Mouse (Mus musculus) midbrain, embryonic 12.5 days (tissue): ENCODE results near the gene Gcm2. TPM values are rescaled to one million over a fixed set of nuclear protein-coding genes. Genes with fewer than 3 reads are reported as not detected.

Experiments used
- ATAC-seq: fragments of 200-750 bp; cut with Nextera tagmentation; 2 replicates; pipeline ENCODE4 v1.8.0; 2017; ENCODE audit warnings: low read depth, moderate TSS enrichment, moderate library complexity; ENCODE audit not compliant: low FRiP score
- H3K27ac ChIP-seq: fragments of 300-500 bp; sonication (generic); replicated peaks from 2 replicates; pipeline ENCODE4 v1.5.1; 2016; ENCODE audit warnings: mild to moderate bottlenecking
- H3K27me3 ChIP-seq: fragments of 300-500 bp; sonication (generic); 2 replicates; pipeline ENCODE4 v1.6.1; 2016; ENCODE audit warnings: mild to moderate bottlenecking
- H3K36me3 ChIP-seq: fragments of 300-500 bp; sonication (generic); 2 replicates; pipeline ENCODE4 v1.6.1; 2016
- H3K4me1 ChIP-seq: fragments of 300-500 bp; sonication (generic); 2 replicates; pipeline ENCODE4 v1.6.1; 2016
- H3K4me2 ChIP-seq: fragments of 300-500 bp; sonication (generic); replicated peaks from 2 replicates; pipeline ENCODE4 v1.6.1; 2016; ENCODE audit warnings: mild to moderate bottlenecking, moderate library complexity
- H3K4me3 ChIP-seq: fragments of 300-500 bp; sonication (generic); 2 replicates; pipeline ENCODE4 v1.5.1; 2016; ENCODE audit warnings: mild to moderate bottlenecking
- H3K9ac ChIP-seq: fragments of 300-500 bp; sonication (generic); replicated peaks from 2 replicates; pipeline ENCODE4 v1.6.1; 2016; ENCODE audit warnings: mild to moderate bottlenecking, moderate library complexity
- H3K9me3 ChIP-seq: fragments of 300-500 bp; sonication (generic); 2 replicates; pipeline ENCODE4 v1.6.1; 2016; ENCODE audit warnings: mild to moderate bottlenecking
- WGBS: fragments of 180-500 bp; shearing (Covaris S2); methylation state at CpG from one replicate; pipeline ENCODE4 v1.1.7; 2016; 5-methylcytosine and 5-hydroxymethylcytosine counted together
- polyA plus RNA-seq: library from polyadenylated mRNA; unstranded; fragments of >200 nt; fragmentation: Nextera tagmentation; extraction: Ambion mirVana; gene quantifications from 2 replicates; pipeline ENCODE4 v1.2.1, GENCODE M21; 2016

Gcm2 gene
- polyA plus RNA-seq: not detected in 2 replicates

DNA sequence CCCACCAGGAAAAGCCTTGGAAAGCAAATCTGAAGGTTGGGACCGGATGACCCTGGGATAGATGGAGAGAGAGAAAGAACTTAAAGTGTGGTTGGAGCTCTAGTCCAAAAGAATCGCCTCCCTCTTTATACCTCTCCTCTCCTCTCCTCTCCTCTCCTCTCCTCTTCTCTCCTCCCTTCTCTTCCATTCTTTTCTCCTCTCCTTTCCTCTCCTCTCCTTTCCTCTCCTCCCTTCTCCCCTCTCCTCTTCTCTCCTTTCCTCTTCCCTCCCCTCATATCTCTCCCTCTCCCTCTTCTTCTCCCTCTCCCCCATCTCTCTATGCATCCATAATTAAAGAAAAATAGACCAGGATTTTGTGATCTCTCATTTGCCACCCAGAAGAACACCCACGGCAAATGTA lies at the start of gene Gcm2:
TSS of gene Gcm2 (minus strand) at position 101 of the 400 bp plus-strand sequence.
- H3K27ac ChIP-seq: no peak within 1 kb of the TSS
- peaks cover 22% of the 10 kb centered on the region for H3K27me3 ChIP-seq
- no peak for ATAC-seq
- H3K36me3 ChIP-seq: no peaks in the 10 kb centered on the region
- WGBS: 88% methylated on average over 2 of the region's 3 CpGs
- no peak within 1 kb of the TSS for H3K9ac ChIP-seq
- no peak within 1 kb of the TSS for H3K4me2 ChIP-seq
- H3K4me3 ChIP-seq: no peak within 1 kb of the TSS
- H3K9me3 ChIP-seq: no peaks in the 10 kb centered on the region
- H3K4me1 ChIP-seq: no peaks in the 10 kb centered on the region

DNA sequence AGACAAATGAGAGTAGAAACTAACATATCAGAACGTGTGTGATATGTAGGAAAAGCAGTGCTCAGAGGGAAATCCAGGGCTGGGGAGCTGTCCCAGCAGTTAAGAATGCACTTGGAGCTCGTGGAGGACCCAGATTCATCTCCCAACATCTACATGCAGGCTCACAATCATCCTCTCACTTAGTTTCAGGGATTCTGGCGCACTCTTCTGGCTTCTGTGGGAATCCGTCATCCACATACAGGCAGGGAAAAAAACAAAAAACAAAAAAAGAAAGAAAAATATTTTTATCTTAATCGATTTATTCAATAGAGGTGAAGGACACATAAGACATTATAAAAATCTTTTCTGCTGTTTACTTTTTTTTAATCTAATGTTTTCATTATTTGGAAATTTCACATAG lies 47.6 kb upstream of the Gcm2 start:
- WGBS: 70% methylated on average over 5 of the region's 5 CpGs
- no peak overlapping the region for H3K27ac ChIP-seq
- no peaks in the 10 kb centered on the region for H3K4me1 ChIP-seq
- H3K27me3 ChIP-seq: no peaks in the 10 kb centered on the region
- no peaks in the 10 kb centered on the region for H3K36me3 ChIP-seq
- no peaks in the 10 kb centered on the region for H3K9me3 ChIP-seq
- H3K4me2 ChIP-seq: no peak overlapping the region
- no peak for ATAC-seq
- H3K9ac ChIP-seq: no peak overlapping the region
- H3K4me3 ChIP-seq: no peak overlapping the region

DNA sequence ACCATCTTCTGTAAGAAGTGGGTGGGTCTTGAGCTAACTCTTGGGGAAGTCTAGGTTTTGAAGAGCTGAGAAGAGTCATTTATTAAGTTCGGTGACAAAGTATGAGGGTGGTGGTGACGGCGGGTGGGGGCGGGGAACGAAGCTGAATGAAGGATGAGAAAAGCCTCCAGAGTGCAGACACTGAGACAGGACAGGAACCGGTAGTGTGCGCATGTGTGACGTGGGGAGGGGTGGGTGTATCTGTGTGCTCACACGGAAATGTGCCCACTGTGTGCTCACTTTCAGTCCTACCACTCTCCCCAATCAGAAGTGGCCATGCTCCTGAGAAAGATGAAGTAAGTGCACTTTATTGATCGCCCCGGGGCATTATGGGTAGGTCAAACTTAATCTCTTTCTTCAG lies 42.3 kb upstream of the Gcm2 start:
- no peak overlapping the region for H3K9ac ChIP-seq
- no peaks in the 10 kb centered on the region for H3K27me3 ChIP-seq
- no peaks in the 10 kb centered on the region for H3K9me3 ChIP-seq
- H3K4me1 ChIP-seq: no peaks in the 10 kb centered on the region
- ATAC-seq: no peak
- H3K36me3 ChIP-seq: no peaks in the 10 kb centered on the region
- WGBS: 87% methylated on average over 11 of the region's 11 CpGs
- H3K4me3 ChIP-seq: no peak overlapping the region
- H3K27ac ChIP-seq: no peak overlapping the region
- no peak overlapping the region for H3K4me2 ChIP-seq

DNA sequence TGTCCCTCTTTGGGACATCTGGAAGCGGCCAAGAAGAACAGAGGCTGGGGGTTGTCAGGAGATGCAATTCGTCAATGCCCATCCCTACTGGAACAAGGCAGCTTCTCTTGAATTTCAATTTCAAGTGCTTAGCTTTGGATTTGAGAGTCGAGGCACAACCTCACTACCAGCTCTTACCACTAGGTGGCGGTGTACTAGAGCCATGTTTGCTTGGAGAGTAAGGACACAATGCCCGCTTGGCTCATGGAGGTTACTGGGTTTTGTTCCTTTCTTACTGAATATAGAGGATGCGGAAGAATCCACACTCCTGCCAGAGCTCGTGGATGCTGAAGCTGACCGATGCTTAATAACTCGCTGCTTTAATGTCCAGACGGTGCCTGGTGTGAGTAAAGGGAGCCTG lies 35.4 kb upstream of the Gcm2 start:
- no peak overlapping the region for H3K9ac ChIP-seq
- no peak overlapping the region for H3K27ac ChIP-seq
- no peaks in the 10 kb centered on the region for H3K27me3 ChIP-seq
- ATAC-seq: no peak
- no peaks in the 10 kb centered on the region for H3K9me3 ChIP-seq
- H3K4me1 ChIP-seq: no peaks in the 10 kb centered on the region
- H3K4me3 ChIP-seq: no peak overlapping the region
- WGBS: 81% methylated on average over 10 of the region's 10 CpGs
- no peak overlapping the region for H3K4me2 ChIP-seq
- H3K36me3 ChIP-seq: no peaks in the 10 kb centered on the region

DNA sequence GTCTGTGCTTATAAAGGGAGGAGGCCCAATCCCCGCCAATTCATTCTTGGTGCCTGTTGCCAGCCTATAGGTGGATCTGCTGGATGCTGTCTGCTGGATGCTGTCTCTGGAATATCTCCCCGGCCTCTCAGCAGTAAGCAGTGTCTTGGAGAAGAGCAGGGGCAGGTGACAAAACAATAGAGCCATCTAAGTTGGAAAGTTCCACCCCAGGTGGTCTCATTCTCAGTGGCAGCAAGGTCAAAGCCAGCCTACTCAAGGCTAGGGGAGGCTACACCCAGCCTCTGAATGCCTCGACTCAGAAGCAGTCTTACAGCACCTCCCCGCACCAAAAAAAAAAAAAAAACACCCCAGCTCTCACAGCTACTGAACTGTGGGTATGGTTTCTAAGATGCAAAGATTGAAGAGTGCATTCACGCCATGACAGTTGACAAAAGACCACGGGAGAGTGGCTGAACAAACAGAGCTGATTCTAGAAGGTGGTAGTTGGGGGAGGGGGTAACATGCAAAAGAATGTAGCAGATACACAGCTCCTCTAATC lies 34.7 kb upstream of the Gcm2 start:
- Histone ChIP-seq H3K4me1 (no peaks in the 10 kb centered on the region), H3K27me3 (no peaks in the 10 kb centered on the region), H3K27ac (no peak overlapping the region), H3K9ac (no peak overlapping the region), H3K4me2 (no peak overlapping the region), H3K4me3 (no peak overlapping the region), H3K36me3 (no peaks in the 10 kb centered on the region), H3K9me3 (no peaks in the 10 kb centered on the region)
- no peak for ATAC-seq
- 72% methylated on average over 6 of the region's 6 CpGs for WGBS

DNA sequence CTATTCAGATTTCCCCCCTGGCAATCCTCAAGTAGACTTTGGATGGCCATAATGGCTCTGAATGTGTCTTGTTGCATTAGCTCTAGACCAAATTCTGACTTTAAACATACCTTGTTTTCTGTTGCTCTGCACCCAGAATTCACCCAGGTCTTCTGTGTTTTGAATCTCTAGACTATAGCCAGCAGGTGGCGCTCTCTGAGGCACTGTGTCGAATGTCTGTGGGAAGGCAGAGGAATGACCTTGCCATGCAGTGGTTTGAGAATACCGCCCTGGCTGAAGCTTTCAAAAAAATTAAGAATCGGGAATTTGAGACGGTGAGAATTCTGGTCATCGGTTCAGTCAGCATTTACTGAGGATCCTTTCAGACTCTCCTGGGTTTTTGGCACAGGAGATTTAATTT lies 24.1 kb upstream of the Gcm2 start:
- no peaks in the 10 kb centered on the region for H3K9me3 ChIP-seq
- H3K27ac ChIP-seq: no peak overlapping the region
- no peak overlapping the region for H3K9ac ChIP-seq
- no peaks in the 10 kb centered on the region for H3K4me1 ChIP-seq
- no peaks in the 10 kb centered on the region for H3K27me3 ChIP-seq
- H3K4me3 ChIP-seq: no peak overlapping the region
- no peak for ATAC-seq
- WGBS: 8% methylated on average over 6 of the region's 6 CpGs
- no peaks in the 10 kb centered on the region for H3K36me3 ChIP-seq
- H3K4me2 ChIP-seq: no peak overlapping the region

DNA sequence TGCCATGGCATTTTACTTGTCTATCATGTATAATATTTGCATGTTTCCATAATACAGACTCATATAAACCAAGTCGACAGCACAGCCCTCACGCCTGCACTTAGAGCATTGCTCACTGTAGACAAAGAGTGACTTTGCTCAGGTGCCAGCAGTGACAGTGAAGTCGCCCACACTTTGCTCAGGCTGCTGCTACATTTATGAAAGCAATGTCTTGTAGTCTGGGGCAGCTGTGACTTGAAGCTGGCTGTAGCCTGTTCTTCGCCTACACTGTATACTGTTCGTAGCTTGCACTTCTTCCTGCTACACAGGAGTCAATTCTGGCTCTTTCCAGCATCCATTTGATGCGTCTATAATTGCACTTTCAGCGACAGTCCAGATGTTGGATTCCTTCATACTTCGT lies 18.2 kb upstream of the Gcm2 start:
- Histone ChIP-seq H3K27me3 (no peaks in the 10 kb centered on the region), H3K36me3 (no peaks in the 10 kb centered on the region), H3K4me2 (no peak overlapping the region), H3K9ac (no peak overlapping the region), H3K4me3 (no peak overlapping the region), H3K27ac (no peak overlapping the region), H3K9me3 (no peaks in the 10 kb centered on the region), H3K4me1 (no peaks in the 10 kb centered on the region)
- ATAC-seq: no peak
- 92% methylated on average over 8 of the region's 8 CpGs for WGBS

DNA sequence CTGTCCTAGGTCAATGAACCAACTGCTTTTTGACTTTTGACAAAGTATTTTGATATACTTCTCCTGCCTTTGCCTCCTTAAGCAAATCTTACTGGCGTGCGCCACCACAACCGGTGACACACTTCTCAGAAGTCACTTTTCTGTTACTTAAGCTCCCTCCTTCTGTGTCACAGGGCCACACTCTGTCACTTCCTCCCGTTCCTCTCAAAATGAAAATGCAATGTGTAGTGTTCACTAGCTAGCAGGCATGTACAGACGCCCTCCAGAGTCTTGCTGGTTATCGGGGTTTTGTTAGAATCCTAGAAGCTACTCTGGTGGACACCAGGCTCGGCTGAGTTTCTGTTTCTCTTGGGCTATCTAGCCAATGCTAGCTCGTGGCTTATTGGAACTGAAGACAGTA lies 17.5 kb upstream of the Gcm2 start:
- H3K9ac ChIP-seq: no peak overlapping the region
- H3K4me2 ChIP-seq: no peak overlapping the region
- H3K9me3 ChIP-seq: no peaks in the 10 kb centered on the region
- no peaks in the 10 kb centered on the region for H3K36me3 ChIP-seq
- H3K4me3 ChIP-seq: no peak overlapping the region
- H3K27me3 ChIP-seq: no peaks in the 10 kb centered on the region
- 83% methylated on average over 8 of the region's 8 CpGs for WGBS
- ATAC-seq: no peak
- no peaks in the 10 kb centered on the region for H3K4me1 ChIP-seq
- no peak overlapping the region for H3K27ac ChIP-seq

DNA sequence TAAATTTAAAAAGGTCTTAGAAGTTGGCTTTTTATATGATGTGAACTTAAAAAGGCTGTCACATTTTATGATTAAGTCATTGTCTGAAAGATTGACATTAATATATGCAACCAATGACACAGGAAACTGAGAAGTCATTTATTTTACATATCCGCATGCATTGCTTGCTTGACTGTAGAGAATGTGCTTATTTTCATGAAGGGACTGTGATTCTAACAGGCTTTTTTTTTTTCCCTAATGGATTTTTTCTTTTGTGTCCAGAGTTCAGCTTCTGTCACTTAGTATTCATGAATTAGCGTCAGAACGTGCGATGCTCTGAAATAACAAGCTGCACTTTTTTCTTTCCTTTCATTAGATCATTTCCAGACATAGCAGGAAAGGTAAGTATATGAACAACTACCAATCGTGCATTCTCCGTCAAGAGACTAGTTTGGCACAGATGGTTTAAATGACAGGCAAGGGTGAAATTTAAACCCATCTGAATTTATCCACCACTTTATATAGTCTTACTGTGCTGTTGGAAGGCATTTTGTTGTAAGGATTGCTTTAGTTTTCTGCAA lies 12.9 kb upstream of the Gcm2 start:
- H3K27ac ChIP-seq: no peak overlapping the region
- H3K4me1 ChIP-seq: no peaks in the 10 kb centered on the region
- H3K9me3 ChIP-seq: no peaks in the 10 kb centered on the region
- H3K4me3 ChIP-seq: no peak overlapping the region
- 78% methylated on average over 6 of the region's 6 CpGs for WGBS
- no peak overlapping the region for H3K9ac ChIP-seq
- H3K36me3 ChIP-seq: no peaks in the 10 kb centered on the region
- H3K27me3 ChIP-seq: no peaks in the 10 kb centered on the region
- no peak for ATAC-seq
- no peak overlapping the region for H3K4me2 ChIP-seq

DNA sequence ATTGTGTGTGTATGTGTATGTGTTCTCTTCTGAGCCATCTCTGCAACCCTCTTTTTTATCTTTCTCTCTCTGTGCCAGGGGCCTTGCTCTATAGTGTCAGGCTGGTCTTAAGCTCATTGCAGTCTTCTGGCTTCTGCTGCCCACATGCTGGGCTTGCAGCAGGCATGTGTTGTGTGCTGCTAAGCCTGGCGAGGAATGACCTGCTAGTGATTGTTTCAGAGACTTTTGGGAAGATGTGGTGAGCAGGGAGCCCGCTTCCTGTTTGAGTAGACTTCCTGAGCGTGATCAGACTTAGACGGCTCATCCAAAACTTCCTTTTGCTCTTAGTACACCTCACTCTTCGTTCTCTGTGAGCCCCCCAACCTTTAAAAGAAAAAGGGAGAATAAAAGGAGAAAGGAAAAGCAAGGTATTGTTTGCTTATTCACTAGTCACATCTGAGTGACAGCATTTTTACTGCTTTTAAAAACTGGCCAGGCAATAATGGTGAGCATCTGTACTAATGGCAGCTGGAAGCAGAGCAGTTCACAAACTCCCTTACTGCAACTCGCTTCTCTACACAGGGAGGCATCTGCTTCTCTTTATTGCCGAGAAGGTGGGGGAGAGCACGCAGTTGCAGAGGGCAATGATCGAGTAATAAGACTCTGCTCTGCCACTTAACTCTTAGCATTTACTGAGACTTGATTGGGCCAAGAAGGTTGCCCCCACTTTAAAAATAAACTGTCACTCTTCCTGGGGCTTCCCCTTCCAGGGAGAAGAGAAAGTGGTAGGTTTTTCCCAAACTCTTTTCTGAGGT lies 8.5 kb upstream of the Gcm2 start:
- H3K4me3 ChIP-seq: no peak overlapping the region
- H3K27me3 ChIP-seq: peaks cover 3% of the 10 kb centered on the region; the same call in 1 of the 2 replicates
- H3K4me2 ChIP-seq: no peak overlapping the region
- no peaks in the 10 kb centered on the region for H3K4me1 ChIP-seq
- H3K9ac ChIP-seq: no peak overlapping the region
- H3K27ac ChIP-seq: no peak overlapping the region
- no peaks in the 10 kb centered on the region for H3K9me3 ChIP-seq
- WGBS: 47% methylated on average over 9 of the region's 9 CpGs
- no peaks in the 10 kb centered on the region for H3K36me3 ChIP-seq
- no peak for ATAC-seq

DNA sequence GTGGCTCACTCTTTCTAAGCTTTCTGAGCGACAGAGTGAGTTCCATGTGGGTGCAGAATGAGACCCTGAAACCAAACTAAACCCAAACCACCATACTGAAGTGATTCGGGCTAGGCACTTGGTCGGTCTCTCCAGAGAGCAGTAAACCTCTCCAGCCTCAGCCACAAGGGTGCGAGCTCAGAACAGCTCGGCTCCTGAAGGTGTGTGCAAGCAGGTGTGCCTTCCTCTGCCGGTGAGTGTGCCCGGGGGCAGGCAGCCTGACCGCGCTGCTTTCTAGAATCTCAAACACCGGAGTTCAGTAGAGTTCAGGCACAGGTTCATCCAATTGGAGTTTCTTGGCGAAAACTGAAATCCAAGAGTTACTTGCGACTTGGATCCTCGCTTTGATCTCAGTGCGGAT lies 3.1 kb upstream of the Gcm2 start, which contains the start of gene Sycp2l:
TSS of gene Sycp2l (plus strand) at position 368 of the 400 bp plus-strand sequence.
- WGBS: 26% methylated on average over 14 of the region's 14 CpGs
- Histone ChIP-seq H3K9me3 (no peaks in the 10 kb centered on the region), H3K4me2 (peak within 1 kb of the TSS; percentile 32), H3K36me3 (no peaks in the 10 kb centered on the region), H3K4me3 (no peak within 1 kb of the TSS), H3K27ac (no peak within 1 kb of the TSS), H3K4me1 (no peaks in the 10 kb centered on the region), H3K9ac (no peak within 1 kb of the TSS), H3K27me3 (peaks cover 22% of the 10 kb centered on the region)
- no peak for ATAC-seq

DNA sequence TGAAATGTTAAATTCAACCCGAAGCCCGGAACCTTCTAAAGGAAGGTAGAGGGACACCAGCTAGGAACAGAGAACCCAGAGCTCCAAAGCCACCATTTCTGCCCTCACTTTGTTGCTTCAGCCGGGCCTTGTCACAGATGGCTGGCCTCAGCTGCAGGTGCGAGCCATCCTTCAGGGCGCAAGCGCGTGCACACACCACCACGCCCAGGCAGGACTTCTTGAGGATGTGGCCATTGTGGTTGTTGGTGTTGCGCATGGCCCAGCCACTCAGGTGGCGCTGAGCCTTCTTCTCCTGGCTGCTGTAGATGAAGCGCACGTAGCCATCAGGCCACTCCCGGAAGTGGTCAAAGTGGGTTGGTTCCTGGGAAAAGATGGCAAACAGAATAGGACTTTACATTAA lies 5.3 kb downstream of the Gcm2 start:
- no peaks in the 10 kb centered on the region for H3K9me3 ChIP-seq
- no peak overlapping the region for H3K4me3 ChIP-seq
- H3K36me3 ChIP-seq: no peaks in the 10 kb centered on the region
- ATAC-seq: no peak
- WGBS: 93% methylated on average over 13 of the region's 13 CpGs
- no peak overlapping the region for H3K4me2 ChIP-seq
- no peaks in the 10 kb centered on the region for H3K4me1 ChIP-seq
- no peak overlapping the region for H3K9ac ChIP-seq
- H3K27ac ChIP-seq: no peak overlapping the region
- peaks cover 11% of the 10 kb centered on the region for H3K27me3 ChIP-seq
